Mouse (Mus musculus) myocyte (in vitro differentiated cells): ENCODE data around the gene Rpl36.
"Not testable (repeated sequence)": the region's sequence is repeated elsewhere in the genome, so short reads cannot be mapped to it uniquely, and the experiment has no call there.

ENCODE experiments used
- CEBPB ChIP-seq: IDR thresholded peaks from 2 replicates; pipeline ENCODE4 v1.6.1; 2011; ENCODE audit warnings: mild to moderate bottlenecking, moderate library complexity; ENCODE audit not compliant: poor library complexity, insufficient read depth, severe bottlenecking
- E2F4 ChIP-seq: IDR thresholded peaks from one replicate; pipeline ENCODE4 v1.6.1; 2011; ENCODE audit warnings: mild to moderate bottlenecking, control low read depth, moderate library complexity; ENCODE audit not compliant: insufficient read depth
- POLR2A ChIP-seq: IDR thresholded peaks from one replicate; pipeline ENCODE4 v1.6.1; 2011; ENCODE audit warnings: low read depth, mild to moderate bottlenecking, control low read depth, moderate library complexity; ENCODE audit not compliant: insufficient read length
- POLR2AphosphoS2 ChIP-seq: IDR thresholded peaks from one replicate; pipeline ENCODE4 v1.6.1; 2011; ENCODE audit warnings: low read depth, control low read depth; ENCODE audit not compliant: insufficient read length
- REST ChIP-seq: IDR thresholded peaks from one replicate; pipeline ENCODE4 v1.6.1; 2011; ENCODE audit warnings: mild to moderate bottlenecking, control low read depth, moderate library complexity; ENCODE audit not compliant: insufficient read depth, insufficient read length
- SRF ChIP-seq: IDR thresholded peaks from one replicate; pipeline ENCODE4 v1.6.1; 2011; ENCODE audit warnings: low read depth; ENCODE audit not compliant: control insufficient read depth, insufficient read length
- TCF12 ChIP-seq: IDR thresholded peaks from one replicate; pipeline ENCODE4 v1.6.1; 2011; ENCODE audit warnings: mild to moderate bottlenecking, control low read depth; ENCODE audit not compliant: poor library complexity, insufficient read depth, severe bottlenecking
- TCF3 ChIP-seq: IDR thresholded peaks from one replicate; pipeline ENCODE4 v1.6.1; 2011; ENCODE audit warnings: low read depth, control low read depth; ENCODE audit not compliant: insufficient read length
- USF1 ChIP-seq: IDR thresholded peaks from one replicate; pipeline ENCODE4 v1.6.1; 2011; ENCODE audit warnings: low read depth, mild to moderate bottlenecking, control low read depth, moderate library complexity

- not testable (repeated sequence) for TF ChIP-seq E2F4, POLR2A, TCF3, USF1, TCF12, CEBPB, REST, SRF, POLR2AphosphoS2
Observed at GRCm38 (mm10) chr17:56612565-56612939, 664 bp upstream of the Rpl36 start.
